Mouse (Mus musculus) midbrain, embryonic 12.5 days (tissue): ENCODE measurements at regions not wholly inside any gene's neighbourhood (a gene's known extent, or its start where the extent isn't known, plus 50 kb on each side); places are given as distances from the start of the nearest gene placed in this dataset.

Source experiments
- ATAC-seq: fragments of 200-750 bp; cut with Nextera tagmentation; 2 replicates; pipeline ENCODE4 v1.8.0; 2017; ENCODE audit warnings: low read depth, moderate TSS enrichment, moderate library complexity; ENCODE audit not compliant: low FRiP score
- H3K27ac ChIP-seq: fragments of 300-500 bp; sonication (generic); replicated peaks from 2 replicates; pipeline ENCODE4 v1.5.1; 2016; ENCODE audit warnings: mild to moderate bottlenecking
- H3K27me3 ChIP-seq: fragments of 300-500 bp; sonication (generic); 2 replicates; pipeline ENCODE4 v1.6.1; 2016; ENCODE audit warnings: mild to moderate bottlenecking
- H3K36me3 ChIP-seq: fragments of 300-500 bp; sonication (generic); 2 replicates; pipeline ENCODE4 v1.6.1; 2016
- H3K4me1 ChIP-seq: fragments of 300-500 bp; sonication (generic); 2 replicates; pipeline ENCODE4 v1.6.1; 2016
- H3K4me2 ChIP-seq: fragments of 300-500 bp; sonication (generic); replicated peaks from 2 replicates; pipeline ENCODE4 v1.6.1; 2016; ENCODE audit warnings: mild to moderate bottlenecking, moderate library complexity
- H3K4me3 ChIP-seq: fragments of 300-500 bp; sonication (generic); 2 replicates; pipeline ENCODE4 v1.5.1; 2016; ENCODE audit warnings: mild to moderate bottlenecking
- H3K9ac ChIP-seq: fragments of 300-500 bp; sonication (generic); replicated peaks from 2 replicates; pipeline ENCODE4 v1.6.1; 2016; ENCODE audit warnings: mild to moderate bottlenecking, moderate library complexity
- H3K9me3 ChIP-seq: fragments of 300-500 bp; sonication (generic); 2 replicates; pipeline ENCODE4 v1.6.1; 2016; ENCODE audit warnings: mild to moderate bottlenecking
- WGBS: fragments of 180-500 bp; shearing (Covaris S2); methylation state at CpG from one replicate; pipeline ENCODE4 v1.1.7; 2016; 5-methylcytosine and 5-hydroxymethylcytosine counted together

GRCm38 (mm10) chr4:87699586-87699985, 333.6 kb downstream of the Mllt3 start:
- Histone ChIP-seq H3K27me3 (peaks cover 3% of the 10 kb centered on the region; the same call in 1 of the 2 replicates), H3K4me2 (no peak overlapping the region), H3K36me3 (no peaks in the 10 kb centered on the region), H3K9me3 (no peaks in the 10 kb centered on the region), H3K9ac (no peak overlapping the region), H3K4me1 (peaks cover 18% of the 10 kb centered on the region), H3K27ac (0 out of 2 replicates have a peak overlapping the region, but pooled peaks have one; percentile 30), H3K4me3 (no peak overlapping the region)
- peak; percentile 52 for ATAC-seq
- 11% methylated on average over 4 of the region's 4 CpGs for WGBS

GRCm38 (mm10) chr4:87698750-87699149, 334.4 kb downstream of the Mllt3 start:
- no peak overlapping the region for H3K9ac ChIP-seq
- ATAC-seq = peak; percentile 65; the same call in 1 of the 2 replicates
- WGBS = 28% methylated on average over 3 of the region's 3 CpGs
- no peaks in the 10 kb centered on the region for H3K36me3 ChIP-seq
- no peak overlapping the region for H3K27ac ChIP-seq
- H3K4me3 ChIP-seq = no peak overlapping the region
- H3K4me2 ChIP-seq = no peak overlapping the region
- H3K27me3 ChIP-seq = peaks cover 3% of the 10 kb centered on the region; the same call in 1 of the 2 replicates
- peaks cover 18% of the 10 kb centered on the region for H3K4me1 ChIP-seq
- H3K9me3 ChIP-seq = no peaks in the 10 kb centered on the region

DNA sequence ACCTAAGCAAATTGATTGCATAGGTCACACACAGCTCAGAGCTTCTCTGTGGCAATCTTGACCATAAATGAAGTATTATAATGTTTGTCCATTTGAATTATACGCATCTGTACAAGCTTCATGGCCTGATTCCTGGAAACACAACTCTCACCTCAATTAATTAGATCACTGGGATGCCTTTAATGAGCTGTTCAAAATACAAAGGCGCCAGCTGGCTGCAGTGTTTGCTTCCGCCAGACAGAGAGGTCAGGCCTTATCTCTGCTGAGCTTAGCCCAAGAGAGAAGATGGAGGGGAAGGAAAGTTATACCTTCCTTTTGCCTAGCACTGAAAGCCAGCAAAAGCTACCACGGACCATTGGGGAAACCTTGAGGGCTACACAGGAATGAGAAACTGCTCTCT, 336.2 kb downstream of the Mllt3 start:
- WGBS = 72% methylated on average over 4 of the region's 4 CpGs
- no peaks in the 10 kb centered on the region for H3K36me3 ChIP-seq
- no peaks in the 10 kb centered on the region for H3K27me3 ChIP-seq
- H3K27ac ChIP-seq = no peak overlapping the region
- H3K4me1 ChIP-seq = peaks cover 13% of the 10 kb centered on the region
- no peak for ATAC-seq
- H3K4me2 ChIP-seq = no peak overlapping the region
- no peak overlapping the region for H3K9ac ChIP-seq
- H3K4me3 ChIP-seq = no peak overlapping the region
- no peaks in the 10 kb centered on the region for H3K9me3 ChIP-seq

- no peak overlapping the region for H3K4me2 ChIP-seq
- no peaks in the 10 kb centered on the region for H3K36me3 ChIP-seq
- H3K27me3 ChIP-seq = no peaks in the 10 kb centered on the region
- no peak for ATAC-seq
- 94% methylated on average over 5 of the region's 5 CpGs for WGBS
- H3K9me3 ChIP-seq = no peaks in the 10 kb centered on the region
- no peak overlapping the region for H3K27ac ChIP-seq
- H3K4me3 ChIP-seq = no peak overlapping the region
- H3K4me1 ChIP-seq = peaks cover 13% of the 10 kb centered on the region
- H3K9ac ChIP-seq = no peak overlapping the region
Observed at GRCm38 (mm10) chr4:87695811-87696210, 337.4 kb downstream of the Mllt3 start.

DNA sequence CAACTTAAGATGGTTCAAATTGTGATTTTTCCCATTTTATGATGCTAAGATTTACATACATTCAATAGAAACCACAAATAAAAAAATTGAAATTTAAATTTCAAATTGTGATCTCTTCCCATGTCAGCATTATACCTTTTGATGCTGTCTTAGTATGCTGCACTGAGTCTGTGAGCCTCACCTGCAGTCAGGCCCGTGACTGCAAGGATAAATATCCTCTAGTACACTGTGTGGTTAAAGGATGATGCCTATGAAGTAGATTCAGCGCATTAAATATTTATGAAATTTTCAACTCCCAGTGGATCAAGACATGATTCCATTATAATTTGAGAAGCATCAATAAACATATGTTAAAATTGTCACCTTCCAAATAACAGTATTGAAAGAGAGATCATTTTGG, 340.4 kb downstream of the Mllt3 start:
- 83% methylated on average over 2 of the region's 2 CpGs for WGBS

DNA sequence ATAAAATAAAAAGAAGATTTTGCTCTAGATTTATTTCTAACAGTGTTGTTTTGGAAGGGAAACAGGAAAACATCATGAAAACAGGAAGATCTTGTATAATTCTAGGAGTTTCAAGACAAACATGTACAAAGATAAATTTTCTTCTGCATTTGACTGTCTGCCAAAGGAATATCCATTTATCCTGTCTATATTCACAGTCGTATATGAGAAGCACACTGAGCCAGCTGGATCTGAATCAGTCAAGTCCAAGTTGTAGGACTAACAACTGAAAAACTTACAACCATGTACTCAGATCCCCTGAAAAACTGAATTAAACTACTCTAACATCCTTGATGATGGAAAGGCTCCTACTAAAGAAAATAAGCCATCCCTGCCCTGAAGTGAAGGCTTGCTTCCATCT, 348.2 kb downstream of the Mllt3 start:
- 81% methylated on average over 1 of the region's 1 CpGs for WGBS
- Histone ChIP-seq H3K27ac (no peak overlapping the region), H3K36me3 (no peaks in the 10 kb centered on the region), H3K4me3 (no peak overlapping the region), H3K27me3 (no peaks in the 10 kb centered on the region), H3K4me2 (no peak overlapping the region), H3K9me3 (no peaks in the 10 kb centered on the region), H3K9ac (no peak overlapping the region), H3K4me1 (no peaks in the 10 kb centered on the region)
- no peak for ATAC-seq

More for the DNA sequence above, 340.4 kb downstream of the Mllt3 start:
- Histone ChIP-seq H3K4me1 (no peaks in the 10 kb centered on the region), H3K27ac (no peak overlapping the region), H3K9me3 (no peaks in the 10 kb centered on the region), H3K9ac (no peak overlapping the region), H3K27me3 (no peaks in the 10 kb centered on the region), H3K36me3 (no peaks in the 10 kb centered on the region), H3K4me2 (no peak overlapping the region), H3K4me3 (no peak overlapping the region)
- no peak for ATAC-seq

DNA sequence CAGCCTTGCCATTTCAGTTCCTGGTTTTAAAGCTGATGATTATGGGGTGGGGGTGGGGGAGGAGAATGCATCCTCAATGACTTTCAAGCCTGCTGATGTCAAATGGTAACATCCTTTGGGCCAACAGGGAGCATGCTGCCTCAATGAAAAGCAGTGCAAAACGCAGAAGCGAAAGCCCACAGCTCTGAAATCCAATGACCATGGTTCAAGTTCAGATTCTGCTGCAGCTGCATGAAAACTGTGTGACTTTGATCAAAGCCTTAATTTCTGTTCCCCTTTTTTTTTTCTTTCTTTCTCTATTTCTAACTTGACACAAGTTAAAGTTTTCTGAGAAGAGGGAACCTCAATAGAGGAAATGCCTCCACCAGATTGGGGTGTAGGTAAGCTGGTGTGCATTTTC, 350.4 kb downstream of the Mllt3 start:
- Histone ChIP-seq H3K27me3 (no peaks in the 10 kb centered on the region), H3K4me1 (no peaks in the 10 kb centered on the region), H3K36me3 (no peaks in the 10 kb centered on the region), H3K4me3 (no peak overlapping the region), H3K4me2 (no peak overlapping the region), H3K9me3 (no peaks in the 10 kb centered on the region), H3K9ac (no peak overlapping the region), H3K27ac (no peak overlapping the region)
- no peak for ATAC-seq
- 85% methylated on average over 2 of the region's 2 CpGs for WGBS

GRCm38 (mm10) chr4:87671101-87671500, 362.1 kb downstream of the Mllt3 start:
- no peak overlapping the region for H3K4me3 ChIP-seq
- no peaks in the 10 kb centered on the region for H3K4me1 ChIP-seq
- no peaks in the 10 kb centered on the region for H3K9me3 ChIP-seq
- H3K36me3 ChIP-seq = no peaks in the 10 kb centered on the region
- no peak overlapping the region for H3K27ac ChIP-seq
- ATAC-seq = no peak
- 69% methylated on average over 3 of the region's 3 CpGs for WGBS
- no peak overlapping the region for H3K4me2 ChIP-seq
- H3K9ac ChIP-seq = no peak overlapping the region
- H3K27me3 ChIP-seq = no peaks in the 10 kb centered on the region

DNA sequence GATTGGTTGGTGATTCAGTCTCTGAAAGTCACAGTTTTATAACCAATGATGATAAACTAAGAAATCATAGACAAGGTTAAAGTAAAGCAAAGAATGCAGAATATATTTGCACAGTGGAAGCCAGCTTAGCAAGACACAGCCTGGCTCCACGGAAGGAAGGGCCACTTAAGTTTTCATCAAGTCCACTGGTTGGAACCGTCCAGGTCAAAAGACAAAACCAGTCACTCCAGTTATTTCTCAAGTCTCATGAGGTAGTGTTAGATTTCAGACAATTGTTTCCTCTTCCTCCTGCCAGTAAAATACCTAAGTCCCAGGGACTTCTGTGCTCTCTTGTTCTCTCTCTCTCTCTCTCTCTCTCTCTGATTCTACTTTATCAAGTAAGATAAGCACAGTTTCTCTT, 363.0 kb downstream of the Mllt3 start:
- WGBS = 89% methylated on average over 2 of the region's 2 CpGs
- Histone ChIP-seq H3K27ac (no peak overlapping the region), H3K4me3 (no peak overlapping the region)

DNA sequence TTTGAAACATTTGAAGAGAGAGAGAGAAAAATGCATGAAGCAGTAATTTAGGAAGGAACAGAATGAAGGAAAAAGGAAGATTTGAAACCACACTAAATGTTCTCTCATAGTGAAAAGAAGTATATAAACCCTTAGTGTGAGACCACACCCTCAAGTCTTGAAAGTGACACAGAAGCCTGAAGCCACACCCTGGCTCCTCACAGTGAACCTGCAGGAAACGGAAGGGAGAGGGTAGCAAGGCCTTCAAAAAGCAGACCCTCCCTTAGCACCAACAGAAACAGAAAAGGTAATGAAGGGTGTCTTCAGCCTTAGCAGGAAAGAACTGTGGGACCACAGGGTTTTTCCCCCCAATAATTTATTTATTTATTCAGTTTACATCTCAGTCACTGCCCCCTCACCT, 363.7 kb downstream of the Mllt3 start:
- ATAC-seq = no peak
- H3K9me3 ChIP-seq = no peaks in the 10 kb centered on the region
- 61% methylated on average over 1 of the region's 1 CpGs for WGBS
- no peaks in the 10 kb centered on the region for H3K27me3 ChIP-seq
- H3K4me3 ChIP-seq = no peak overlapping the region
- no peak overlapping the region for H3K27ac ChIP-seq
- H3K4me2 ChIP-seq = no peak overlapping the region
- no peak overlapping the region for H3K9ac ChIP-seq
- H3K4me1 ChIP-seq = no peaks in the 10 kb centered on the region
- H3K36me3 ChIP-seq = no peaks in the 10 kb centered on the region

More for the DNA sequence above, 363.0 kb downstream of the Mllt3 start:
- no peak overlapping the region for H3K4me2 ChIP-seq
- H3K4me1 ChIP-seq = no peaks in the 10 kb centered on the region
- no peaks in the 10 kb centered on the region for H3K27me3 ChIP-seq
- no peaks in the 10 kb centered on the region for H3K36me3 ChIP-seq
- no peak overlapping the region for H3K9ac ChIP-seq
- no peaks in the 10 kb centered on the region for H3K9me3 ChIP-seq
- ATAC-seq = no peak

- H3K36me3 ChIP-seq = no peaks in the 10 kb centered on the region
- H3K9ac ChIP-seq = no peak overlapping the region
- H3K4me3 ChIP-seq = no peak overlapping the region
- ATAC-seq = no peak
- no peak overlapping the region for H3K27ac ChIP-seq
- no peaks in the 10 kb centered on the region for H3K4me1 ChIP-seq
- H3K4me2 ChIP-seq = no peak overlapping the region
- no peaks in the 10 kb centered on the region for H3K9me3 ChIP-seq
- H3K27me3 ChIP-seq = no peaks in the 10 kb centered on the region
- WGBS = 50% methylated on average over 3 of the region's 3 CpGs
Observed at GRCm38 (mm10) chr4:87668314-87668713, 364.9 kb downstream of the Mllt3 start.

DNA sequence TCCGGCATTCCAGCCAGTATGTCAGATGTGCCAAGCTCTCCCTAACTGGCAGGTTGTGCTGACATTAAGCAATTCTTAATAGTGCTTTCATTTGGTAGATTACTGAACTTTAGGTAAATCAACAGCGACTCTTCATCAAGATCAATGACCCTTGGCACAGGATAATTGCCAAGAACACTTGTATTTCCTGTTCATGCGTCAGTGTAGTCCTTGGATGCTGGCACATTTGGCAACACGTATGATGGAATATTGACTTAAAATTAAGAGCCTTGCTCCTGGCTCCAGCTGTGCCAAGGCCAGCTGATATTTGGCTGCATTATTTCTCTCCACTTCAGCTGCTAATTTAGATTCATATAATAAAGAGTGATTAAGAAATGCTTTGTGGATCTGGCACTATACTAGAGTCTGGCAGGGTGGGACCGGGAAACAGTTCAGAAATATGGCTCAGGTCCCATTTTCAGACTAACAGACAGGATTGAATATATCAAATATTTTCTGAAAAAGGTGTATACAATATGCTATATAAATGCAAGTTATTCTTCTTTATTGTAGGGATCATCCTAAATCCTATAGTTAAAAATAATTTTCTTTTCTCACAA, 365.5 kb downstream of the Mllt3 start:
- Histone ChIP-seq H3K4me2 (no peak overlapping the region), H3K9me3 (no peaks in the 10 kb centered on the region), H3K36me3 (no peaks in the 10 kb centered on the region), H3K27ac (no peak overlapping the region), H3K4me1 (no peaks in the 10 kb centered on the region), H3K9ac (no peak overlapping the region), H3K27me3 (no peaks in the 10 kb centered on the region), H3K4me3 (no peak overlapping the region)
- no peak for ATAC-seq
- 86% methylated on average over 5 of the region's 5 CpGs for WGBS

GRCm38 (mm10) chr4:87665149-87665548, 368.0 kb downstream of the Mllt3 start:
- Histone ChIP-seq H3K9me3 (no peaks in the 10 kb centered on the region), H3K27ac (no peak overlapping the region), H3K36me3 (no peaks in the 10 kb centered on the region), H3K27me3 (no peaks in the 10 kb centered on the region), H3K4me2 (no peak overlapping the region), H3K4me1 (no peaks in the 10 kb centered on the region), H3K9ac (no peak overlapping the region), H3K4me3 (no peak overlapping the region)
- WGBS = 77% methylated on average over 6 of the region's 6 CpGs
- no peak for ATAC-seq
